ENCODE assay signal across 10 mouse cellular contexts in genomic region chr19:31383881-31384280, GRCm38 (mm10).
DNase-seq lines count a peak whose midpoint lies in the region; ATAC-seq and TF ChIP-seq lines count a peak whose summit lies in the region.
"Had no signal": no experiment of that assay in that cellular context is flagged by ENCODE, and none has a peak within 500 bp of the region (broad histone marks: within the 10 kb centered on the region; RNA-seq: fewer than 3 reads in every experiment).

No protein-coding gene starts in this region.

- TF ChIP-seq CTCF in forebrain, postnatal 0 days (IDR thresholded peaks at IDR 0.05; ENCODE audit: low read depth) = no peak
- no peak for TF ChIP-seq CTCF in midbrain, postnatal 0 days (IDR thresholded peaks at IDR 0.05)

- H3K4me3 ChIP-seq in hindbrain, embryonic 15.5 days = no peak overlapping the region
- no peak overlapping the region for H3K4me3 ChIP-seq in hindbrain, embryonic 12.5 days
- H3K4me3 ChIP-seq in forebrain, postnatal 0 days (ENCODE audit: low read depth, low read length) = no peak overlapping the region
- no peak overlapping the region for H3K4me3 ChIP-seq in midbrain, postnatal 0 days (ENCODE audit: low read depth, low read length)
- H3K4me3 ChIP-seq: left cerebral cortex, adult 2 months; neural tube, embryonic 12.5 days had no signal

- peak; percentile 94 for ATAC-seq in hindbrain, embryonic 15.5 days (ENCODE audit: low FRiP score, low read depth)
- ATAC-seq in hindbrain, embryonic 12.5 days (ENCODE audit: low FRiP score) = no peak
- peak; percentile 99 for ATAC-seq in forebrain, postnatal 0 days
- peak; percentile 88 for ATAC-seq in midbrain, postnatal 0 days (ENCODE audit: low FRiP score)
- ATAC-seq in inflammation-experienced regulatory T-cells, adult 6 months = no peak

- H3K4me2 ChIP-seq in hindbrain, embryonic 15.5 days = peak overlapping the region; percentile 11; the same call in 1 of the 2 replicates
- H3K4me2 ChIP-seq in hindbrain, embryonic 12.5 days (replicated peaks) = no peak overlapping the region
- 0 out of 2 replicates have a peak overlapping the region, but pooled peaks have one; percentile 1 for H3K4me2 ChIP-seq in forebrain, postnatal 0 days (ENCODE audit: low read depth)
- H3K4me2 ChIP-seq in midbrain, postnatal 0 days (ENCODE audit: low read depth, low read length, poor library complexity, severe bottlenecking) = no peak overlapping the region
- H3K4me2 ChIP-seq: neural tube, embryonic 12.5 days had no signal

- no peak overlapping the region for H3K9ac ChIP-seq in hindbrain, embryonic 15.5 days
- H3K9ac ChIP-seq in hindbrain, embryonic 12.5 days = no peak overlapping the region
- H3K9ac ChIP-seq in forebrain, postnatal 0 days = no peak overlapping the region
- H3K9ac ChIP-seq in midbrain, postnatal 0 days (replicated peaks; ENCODE audit: low read length, poor library complexity, severe bottlenecking) = no peak overlapping the region
- H3K9ac ChIP-seq: neural tube, embryonic 12.5 days had no signal

- peaks cover 15% of the 10 kb centered on the region for H3K4me1 ChIP-seq in hindbrain, embryonic 15.5 days (replicated peaks)
- H3K4me1 ChIP-seq in hindbrain, embryonic 12.5 days = peaks cover 3% of the 10 kb centered on the region; the same call in 1 of the 2 replicates
- no peaks in the 10 kb centered on the region for H3K4me1 ChIP-seq in forebrain, postnatal 0 days (ENCODE audit: insufficient read depth)
- H3K4me1 ChIP-seq in midbrain, postnatal 0 days (ENCODE audit: insufficient read depth, low read length) = peaks cover 4% of the 10 kb centered on the region; the same call in 1 of the 2 replicates
- H3K4me1 ChIP-seq: neural tube, embryonic 12.5 days had no signal

- no peaks in the 10 kb centered on the region for H3K9me3 ChIP-seq in hindbrain, embryonic 15.5 days
- H3K9me3 ChIP-seq in hindbrain, embryonic 12.5 days (replicated peaks) = no peaks in the 10 kb centered on the region
- no peaks in the 10 kb centered on the region for H3K9me3 ChIP-seq in forebrain, postnatal 0 days (ENCODE audit: low read length)
- no peaks in the 10 kb centered on the region for H3K9me3 ChIP-seq in midbrain, postnatal 0 days (ENCODE audit: low read length)
- H3K9me3 ChIP-seq: neural tube, embryonic 12.5 days had no signal

- WGBS in hindbrain, embryonic 15.5 days = 44% methylated on average over 5 of the region's 5 CpGs
- 56% methylated on average over 5 of the region's 5 CpGs for WGBS in hindbrain, embryonic 12.5 days
- WGBS in forebrain, postnatal 0 days = 26% methylated on average over 5 of the region's 5 CpGs
- WGBS in midbrain, postnatal 0 days = 25% methylated on average over 5 of the region's 5 CpGs

- no peaks in the 10 kb centered on the region for H3K36me3 ChIP-seq in hindbrain, embryonic 15.5 days
- H3K36me3 ChIP-seq in hindbrain, embryonic 12.5 days = no peaks in the 10 kb centered on the region
- H3K36me3 ChIP-seq in forebrain, postnatal 0 days (ENCODE audit: insufficient read depth) = no peaks in the 10 kb centered on the region
- no peaks in the 10 kb centered on the region for H3K36me3 ChIP-seq in midbrain, postnatal 0 days (ENCODE audit: insufficient read depth, low read length)
- H3K36me3 ChIP-seq: neural tube, embryonic 12.5 days had no signal

- no peak overlapping the region; the same call in 1 of the 2 replicates for H3K27ac ChIP-seq in hindbrain, embryonic 15.5 days (replicated peaks)
- H3K27ac ChIP-seq in hindbrain, embryonic 12.5 days = no peak overlapping the region
- H3K27ac ChIP-seq in forebrain, postnatal 0 days (ENCODE audit: low read depth, low read length) = no peak overlapping the region; the same call in 1 of the 2 replicates
- H3K27ac ChIP-seq in midbrain, postnatal 0 days (ENCODE audit: low read depth, low read length) = peak overlapping the region; percentile 67
- H3K27ac ChIP-seq: left cerebral cortex, adult 2 months; neural tube, embryonic 12.5 days had no signal

- H3K27me3 ChIP-seq in hindbrain, embryonic 15.5 days = no peaks in the 10 kb centered on the region
- no peaks in the 10 kb centered on the region for H3K27me3 ChIP-seq in hindbrain, embryonic 12.5 days
- no peaks in the 10 kb centered on the region for H3K27me3 ChIP-seq in forebrain, postnatal 0 days (ENCODE audit: insufficient read depth, low read length)
- no peaks in the 10 kb centered on the region for H3K27me3 ChIP-seq in midbrain, postnatal 0 days (ENCODE audit: insufficient read depth, low read length)
- H3K27me3 ChIP-seq: neural tube, embryonic 12.5 days had no signal

- peak; percentile 73 for DNase-seq in forebrain, postnatal 0 days
- DNase-seq in layer of hippocampus, adult 8-10 months (ENCODE audit: low spot score in 2 of 2) = peak; percentile 11 to 15
- peak; percentile 77 for DNase-seq in midbrain, postnatal 0 days (ENCODE audit: low spot score)
- DNase-seq in thymus, postnatal 25 days = no peak
- no peak for DNase-seq in urinary bladder, postnatal 14 days (ENCODE audit: low spot score)

Comparison
In these comparisons a context has a peak if more than half of its experiments do, and no peak if none do; other contexts are left out.
1. ATAC-seq: peak in hindbrain, embryonic 15.5 days (single experiment), forebrain, postnatal 0 days (single experiment) and midbrain, postnatal 0 days (single experiment); none in hindbrain, embryonic 12.5 days (single experiment) and inflammation-experienced regulatory T-cells, adult 6 months (single experiment).
2. H3K4me2 ChIP-seq: peak in hindbrain, embryonic 15.5 days (single experiment) and forebrain, postnatal 0 days (single experiment); none in hindbrain, embryonic 12.5 days (single experiment) and midbrain, postnatal 0 days (single experiment).
3. DNase-seq: peak in forebrain, postnatal 0 days (single experiment), layer of hippocampus, adult 8-10 months (2 of 2) and midbrain, postnatal 0 days (single experiment); none in thymus, postnatal 25 days (single experiment) and urinary bladder, postnatal 14 days (single experiment).